Mouse (Mus musculus) embryonic stem cell, embryonic (primary cell): ENCODE data around the gene Pkn1.

Experiments
- CTCF ChIA-PET, 4 experiments: fragments of 300-600 bp in 2 of 4; fragments of 350-600 bp in 2 of 4; sonication (Branson Sonifier 250); formaldehyde crosslinking; loops; one replicate each; lab custom pipeline; 2022; ENCODE audit warnings: inconsistent platforms in 2 of 4; lab: Charles Lee
- POLR2A ChIA-PET, 4 experiments: fragments of 300-600 bp in 2 of 4; fragments of 350-600 bp in 2 of 4; sonication (Branson Sonifier 250); formaldehyde crosslinking; loops; one replicate each; lab custom pipeline; 2022; ENCODE audit warnings: antibody characterized with exemption in 4 of 4, inconsistent platforms in 1 of 4; lab: Charles Lee

Gene Pkn1

GRCm38 (mm10) chr8:83698661-83699453, at the start of gene Pkn1:
Pkn1 (minus strand) TSS chr8:83699179.
- POLR2A ChIA-PET, result interaction anchor here in 3 of 4 experiments (0.6 to 3.3 kb wide), 21 partner anchors 8 to 256 kb away, joined by 3 to 19 read pairs (median 4); partner anchors contain the start of genes Ddx39 (in 3 of the 3), Dnajb1 (in 2 of the 3), Tecr (in 2 of the 3) and Asf1b (in 1 of the 3)
- CTCF ChIA-PET, result interaction anchor here in 2 of 4 experiments (0.8 to 1.4 kb wide), 3 partner anchors 37 to 74 kb away, joined by 3 to 5 read pairs (median 3); no protein-coding TSS in a partner anchor

GRCm38 (mm10) chr8:83748708-83749107, 49.7 kb upstream of the Pkn1 start:
- ChIA-PET POLR2A (interaction anchor here in 3 of 4 experiments (0.6 to 2.6 kb wide), 15 partner anchors 9 to 289 kb away, joined by 3 to 14 read pairs (median 4); partner anchors contain the start of gene Ddx39 (in 2 of the 3)), CTCF (interaction anchor here in 1 of 4 experiments (1.0 kb wide), 1 partner anchor 24 kb away, joined by 3 read pairs; no protein-coding TSS in a partner anchor)

- ChIA-PET POLR2A (interaction anchor here (0.6 to 2.6 kb wide), 22 partner anchors 8 to 208 kb away, joined by 3 to 14 read pairs (median 4); partner anchors contain the start of genes Ddx39 (in 2 of the 4), Asf1b (in 1 of the 4), Dnajb1 (in 1 of the 4) and Gm10644 (in 1 of the 4)), CTCF (interaction anchor here in 3 of 4 experiments (0.6 to 1.6 kb wide), 11 partner anchors 10 to 1133 kb away, joined by 3 to 5 read pairs (median 3); partner anchors contain the start of genes Asf1b (in 1 of the 3) and Gm10644 (in 1 of the 3))
Observed at GRCm38 (mm10) chr8:83747661-83748346, 48.8 kb upstream of the Pkn1 start.

- ChIA-PET POLR2A (interaction anchor here in 2 of 4 experiments (0.9 to 8.6 kb wide), 9 partner anchors 20 to 211 kb away, joined by 3 to 175 read pairs (median 3); partner anchors contain the start of genes Asf1b (in 1 of the 2), Ddx39 (in 1 of the 2) and Gm10644 (in 1 of the 2)), CTCF (no interaction called here)
Observed at GRCm38 (mm10) chr8:83744070-83744469, 45.1 kb upstream of the Pkn1 start.

- ChIA-PET POLR2A (interaction anchor here in 1 of 4 experiments (8.6 kb wide), 1 partner anchor 19 kb away, joined by 175 read pairs; no protein-coding TSS in a partner anchor), CTCF (no interaction called here)
Observed at GRCm38 (mm10) chr8:83742968-83743367, 44.0 kb upstream of the Pkn1 start.

GRCm38 (mm10) chr8:83741849-83742655, 43.1 kb upstream of the Pkn1 start:
- CTCF ChIA-PET, result interaction anchor here (0.6 to 1.0 kb wide), 4 partner anchors 10 to 284 kb away, joined by 3 to 11 read pairs (median 4); partner anchors contain the start of genes Asf1b (in 1 of the 4) and Gm10644 (in 1 of the 4)
- POLR2A ChIA-PET, result interaction anchor here in 3 of 4 experiments (0.6 to 8.6 kb wide), 26 partner anchors 9 to 888 kb away, joined by 3 to 175 read pairs (median 3); partner anchors contain the start of genes Asf1b (in 1 of the 3), Ddx39 (in 1 of the 3), Dnajb1 (in 1 of the 3) and Gm10644 (in 1 of the 3)

- CTCF ChIA-PET, result interaction anchor here in 3 of 4 experiments (0.6 to 1.0 kb wide), 4 partner anchors 9 to 216 kb away, joined by 3 to 11 read pairs (median 4); partner anchors contain the start of genes Asf1b (in 1 of the 3) and Gm10644 (in 1 of the 3)
- POLR2A ChIA-PET, result interaction anchor here in 3 of 4 experiments (0.6 to 8.6 kb wide), 36 partner anchors 9 to 887 kb away, joined by 3 to 175 read pairs (median 4); partner anchors contain the start of genes Asf1b (in 2 of the 3), Gm10644 (in 2 of the 3), 4930432K21Rik (in 1 of the 3) and Cc2d1a (in 1 of the 3)
Observed at GRCm38 (mm10) chr8:83740976-83741741, 42.2 kb upstream of the Pkn1 start, which contains the start of gene Adgre5. Adgre5 (minus strand) TSS chr8:83741326.

- POLR2A ChIA-PET, result interaction anchor here (0.6 to 8.6 kb wide), 65 partner anchors 8 to 673 kb away, joined by 3 to 175 read pairs (median 4); partner anchors contain the start of genes Asf1b (in 3 of the 4), Ddx39 (in 3 of the 4), Gm10644 (in 3 of the 4) and Tecr (in 2 of the 4)
Observed at GRCm38 (mm10) chr8:83740586-83740975, 41.6 kb upstream of the Pkn1 start.

GRCm38 (mm10) chr8:83739711-83740468, 40.9 kb upstream of the Pkn1 start:
- ChIA-PET CTCF (interaction anchor here (0.5 to 3.0 kb wide), 16 partner anchors 9 to 419 kb away, joined by 3 to 15 read pairs (median 4); partner anchors contain the start of genes Gm10644 (in 2 of the 4) and Asf1b (in 1 of the 4)), POLR2A (interaction anchor here (0.6 to 8.6 kb wide), 82 partner anchors 7 to 673 kb away, joined by 3 to 175 read pairs (median 4); partner anchors contain the start of genes Ddx39 (in 4 of the 4), Asf1b (in 3 of the 4), Gm10644 (in 3 of the 4) and Tecr (in 3 of the 4))

More at GRCm38 (mm10) chr8:83740586-83740975, 41.6 kb upstream of the Pkn1 start:
- CTCF ChIA-PET, result interaction anchor here (0.5 to 3.0 kb wide), 8 partner anchors 9 to 419 kb away, joined by 3 to 15 read pairs (median 4); partner anchors contain the start of genes Asf1b (in 1 of the 4) and Gm10644 (in 1 of the 4)

GRCm38 (mm10) chr8:83738949-83739710, 40.2 kb upstream of the Pkn1 start:
- POLR2A ChIA-PET, result interaction anchor here (0.6 to 8.6 kb wide), 77 partner anchors 8 to 366 kb away, joined by 3 to 175 read pairs (median 4); partner anchors contain the start of genes Ddx39 (in 4 of the 4), Asf1b (in 3 of the 4), Gm10644 (in 3 of the 4) and Dnajb1 (in 2 of the 4)
- CTCF ChIA-PET, result interaction anchor here in 3 of 4 experiments (0.8 to 3.0 kb wide), 14 partner anchors 8 to 216 kb away, joined by 3 to 15 read pairs (median 4); partner anchors contain the start of genes Gm10644 (in 2 of the 3) and Asf1b (in 1 of the 3)

- ChIA-PET POLR2A (interaction anchor here (0.6 to 8.6 kb wide), 32 partner anchors 8 to 265 kb away, joined by 3 to 175 read pairs (median 7); partner anchors contain the start of genes Asf1b (in 3 of the 4), Ddx39 (in 3 of the 4), Gm10644 (in 3 of the 4) and Dnajb1 (in 1 of the 4)), CTCF (interaction anchor here in 3 of 4 experiments (0.6 to 3.0 kb wide), 13 partner anchors 9 to 217 kb away, joined by 3 to 15 read pairs (median 4); partner anchors contain the start of genes Asf1b (in 1 of the 3) and Gm10644 (in 1 of the 3))
Observed at GRCm38 (mm10) chr8:83737852-83738562, 39.0 kb upstream of the Pkn1 start.

GRCm38 (mm10) chr8:83737346-83737745, 38.4 kb upstream of the Pkn1 start:
- POLR2A ChIA-PET, result interaction anchor here in 3 of 4 experiments (0.6 to 8.6 kb wide), 19 partner anchors 8 to 265 kb away, joined by 3 to 175 read pairs (median 6); partner anchors contain the start of genes Ddx39 (in 2 of the 3), Asf1b (in 1 of the 3), Dnajb1 (in 1 of the 3) and Gm10644 (in 1 of the 3)
- CTCF ChIA-PET, result interaction anchor here in 3 of 4 experiments (0.6 to 3.0 kb wide), 11 partner anchors 8 to 218 kb away, joined by 3 to 15 read pairs (median 4); partner anchors contain the start of genes Asf1b (in 1 of the 3) and Gm10644 (in 1 of the 3)
